In the genomic region with DNA sequence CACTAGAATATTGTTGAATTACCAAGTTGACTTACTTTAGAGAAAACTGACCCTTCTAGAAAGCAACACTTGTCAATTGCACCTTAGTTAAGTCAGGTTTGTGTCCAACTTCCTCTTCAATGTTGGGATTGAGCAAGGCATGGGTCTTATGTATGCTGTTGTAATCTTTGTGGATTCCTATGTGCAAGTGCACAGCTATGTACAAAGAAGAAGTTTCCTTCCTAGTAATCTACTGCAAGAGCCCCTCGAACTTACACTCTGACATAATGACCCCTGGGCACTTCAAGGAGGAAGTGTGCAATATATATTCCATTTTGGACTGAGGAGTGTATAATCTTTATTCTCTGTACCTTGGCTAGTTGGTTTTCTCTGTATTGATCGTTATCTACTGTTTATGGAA, we compare ENCODE assay signal across 24 mouse cellular contexts.
"Had no signal": no experiment of that assay in that cellular context is flagged by ENCODE, and none has a peak within 500 bp of the region (broad histone marks: within the 10 kb centered on the region; RNA-seq: fewer than 3 reads in every experiment).

No protein-coding gene starts in this region.

- H3K36me3 ChIP-seq: heart, embryonic 10.5 days; heart, embryonic 12.5 days; hindbrain, embryonic 10.5 days; hindbrain, embryonic 12.5 days; intestine, embryonic 15.5 days; limb, embryonic 10.5 days; limb, embryonic 12.5 days had no signal

- H3K4me3 ChIP-seq: gastrocnemius, adult 2 months; heart, embryonic 10.5 days; heart, embryonic 12.5 days; hindbrain, embryonic 10.5 days; hindbrain, embryonic 12.5 days; intestine, embryonic 15.5 days; layer of hippocampus, adult 2 months; left cerebral cortex, adult 2 months; limb, embryonic 10.5 days; limb, embryonic 12.5 days had no signal

- H3K4me2 ChIP-seq: heart, embryonic 12.5 days; hindbrain, embryonic 12.5 days; hindbrain, embryonic 14.5 days; intestine, embryonic 15.5 days; limb, embryonic 12.5 days had no signal

- H3K4me1 ChIP-seq: heart, embryonic 10.5 days; heart, embryonic 12.5 days; hindbrain, embryonic 10.5 days; hindbrain, embryonic 12.5 days; intestine, embryonic 15.5 days; limb, embryonic 10.5 days; limb, embryonic 12.5 days had no signal

- H3K27me3 ChIP-seq: heart, embryonic 12.5 days; hindbrain, embryonic 12.5 days; intestine, embryonic 15.5 days; limb, embryonic 12.5 days had no signal

- DNase-seq: gastrocnemius, adult 2 months; gastrocnemius, postnatal 10 days; gastrocnemius, postnatal 25 days; heart, adult 18-20 months; heart, postnatal 10 days; heart, postnatal 4 days; kidney, adult 18-20 months; kidney, adult 8-10 months; kidney, postnatal 10 days; kidney, postnatal 25 days; kidney, postnatal 4 days had no signal

- ATAC-seq: hindbrain, embryonic 16.5 days; inflammation-experienced regulatory T-cells, adult 6 months; intestine, embryonic 15.5 days; intestine, postnatal 0 days had no signal

- H3K9me3 ChIP-seq: heart, embryonic 10.5 days; heart, embryonic 12.5 days; hindbrain, embryonic 10.5 days; hindbrain, embryonic 12.5 days; intestine, embryonic 15.5 days; limb, embryonic 10.5 days; limb, embryonic 12.5 days had no signal

- H3K27ac ChIP-seq: gastrocnemius, adult 2 months; heart, embryonic 10.5 days; hindbrain, embryonic 10.5 days; hindbrain, embryonic 12.5 days; hindbrain, embryonic 14.5 days; intestine, embryonic 15.5 days; layer of hippocampus, adult 2 months; left cerebral cortex, adult 2 months; limb, embryonic 10.5 days; limb, embryonic 12.5 days had no signal

- H3K9ac ChIP-seq: heart, embryonic 12.5 days; hindbrain, embryonic 12.5 days; hindbrain, embryonic 14.5 days; intestine, embryonic 15.5 days; limb, embryonic 12.5 days had no signal
